8 mouse cellular contexts compared by ENCODE assay signal in the genomic region with DNA sequence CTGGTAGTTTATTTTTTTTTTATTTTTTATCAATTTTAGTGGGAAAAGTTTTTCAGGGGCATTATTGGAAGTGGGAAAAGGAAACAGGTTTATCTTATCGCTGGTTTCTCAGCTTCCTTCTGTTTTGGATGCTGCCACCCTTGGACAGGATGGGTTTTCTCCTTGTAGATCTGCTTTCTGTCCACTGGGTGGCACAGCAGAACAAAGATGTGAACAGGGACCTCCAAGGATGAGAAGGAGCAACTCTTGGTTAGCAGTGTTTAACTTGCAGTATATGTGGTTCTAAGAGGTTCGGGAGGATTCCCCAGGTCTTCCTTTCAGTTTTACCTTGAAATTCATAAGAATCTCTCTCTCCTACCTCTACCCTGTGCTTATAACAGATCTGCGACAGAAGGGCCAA.
A peak's percentile ranks its signal among the peaks of the same experiment; 100 is the strongest.
DNase-seq lines count a peak whose midpoint lies in the region; ATAC-seq lines count a peak whose summit lies in the region.

No protein-coding gene starts in this region.

- no peak overlapping the region for H3K9ac ChIP-seq in heart, embryonic 11.5 days (ENCODE audit: low read depth, low read length)
- H3K9ac ChIP-seq in lung, embryonic 16.5 days (ENCODE audit: low read length) = no peak overlapping the region

- H3K4me2 ChIP-seq in heart, embryonic 11.5 days = no peak overlapping the region
- no peak overlapping the region for H3K4me2 ChIP-seq in lung, embryonic 16.5 days (ENCODE audit: low read depth, low read length)

- no peaks in the 10 kb centered on the region for H3K9me3 ChIP-seq in heart, embryonic 11.5 days (replicated peaks; ENCODE audit: control insufficient read depth, low read length)
- no peaks in the 10 kb centered on the region for H3K9me3 ChIP-seq in lung, embryonic 16.5 days (ENCODE audit: control insufficient read depth, low read length)

- peak; percentile 16 to 44 for DNase-seq in heart, adult 18-20 months
- peak; percentile 41 for DNase-seq in A20 (ENCODE audit: low read depth, low spot score)
- DNase-seq in cerebellum, adult 11 months = peak; percentile 14
- DNase-seq in thymus, postnatal 14 days = peak; percentile 24
- no peak for DNase-seq in ovary, postnatal 36 days (ENCODE audit: low spot score)

- no peak for ATAC-seq in heart, embryonic 11.5 days (replicated peaks; ENCODE audit: insufficient number of reproducible peaks, low FRiP score, low TSS enrichment)
- ATAC-seq in frontal cortex, adult (ENCODE audit: low TSS enrichment) = peak; percentile 87
- peak; percentile 46; the same call in 1 of the 2 replicates for ATAC-seq in lung, embryonic 16.5 days (ENCODE audit: low read depth)

- H3K27me3 ChIP-seq in heart, embryonic 11.5 days (ENCODE audit: control insufficient read depth, insufficient read depth, low read length) = no peaks in the 10 kb centered on the region
- no peaks in the 10 kb centered on the region for H3K27me3 ChIP-seq in lung, embryonic 16.5 days (ENCODE audit: control insufficient read depth, insufficient read depth, low read depth, low read length)

- H3K4me1 ChIP-seq in heart, embryonic 11.5 days (ENCODE audit: control insufficient read depth, insufficient read depth, low read length) = no peaks in the 10 kb centered on the region
- H3K4me1 ChIP-seq in lung, embryonic 16.5 days (replicated peaks; ENCODE audit: control insufficient read depth, insufficient read depth, low read length) = no peaks in the 10 kb centered on the region

- WGBS in heart, embryonic 11.5 days (ENCODE audit: insufficient replicate concordance) = 58% methylated on average over 3 of the region's 3 CpGs
- WGBS in lung, embryonic 16.5 days = 51% methylated on average over 3 of the region's 3 CpGs

- H3K27ac ChIP-seq in heart, embryonic 11.5 days (ENCODE audit: low read depth, low read length) = no peak overlapping the region
- H3K27ac ChIP-seq in lung, embryonic 16.5 days (ENCODE audit: low read length) = no peak overlapping the region

- H3K36me3 ChIP-seq in heart, embryonic 11.5 days (ENCODE audit: control insufficient read depth, insufficient read depth, low read length) = no peaks in the 10 kb centered on the region
- H3K36me3 ChIP-seq in lung, embryonic 16.5 days (ENCODE audit: control insufficient read depth, insufficient read depth, low read length) = no peaks in the 10 kb centered on the region

- no peak overlapping the region for H3K4me3 ChIP-seq in heart, embryonic 11.5 days (ENCODE audit: low read depth, low read length)
- no peak overlapping the region for H3K4me3 ChIP-seq in lung, embryonic 16.5 days (ENCODE audit: low read length)
